Mouse (Mus musculus) stomach, embryonic 14.5 days (tissue): ENCODE results near the gene Ears2. TPM values are rescaled to one million over a fixed set of nuclear protein-coding genes. Genes with fewer than 3 reads are reported as not detected.

ENCODE experiments used
- ATAC-seq: fragments of 200-750 bp; cut with Nextera tagmentation; 2 replicates; pipeline ENCODE4 v1.8.0; 2017; ENCODE audit warnings: low read depth, moderate TSS enrichment; ENCODE audit not compliant: insufficient number of reproducible peaks, insufficient read depth, low FRiP score
- H3K27ac ChIP-seq: fragments of 300-500 bp; sonication (generic); 2 replicates; pipeline ENCODE4 v1.5.1; 2014; ENCODE audit warnings: mild to moderate bottlenecking, low read length, moderate library complexity, mixed read lengths
- H3K27me3 ChIP-seq: fragments of 300-500 bp; sonication (generic); 2 replicates; pipeline ENCODE4 v1.6.1; 2014; ENCODE audit warnings: low read length, control low read depth, mixed read lengths; ENCODE audit not compliant: control insufficient read depth, insufficient read depth
- H3K36me3 ChIP-seq: fragments of 300-500 bp; sonication (generic); 2 replicates; pipeline ENCODE4 v1.6.1; 2014; ENCODE audit warnings: mild to moderate bottlenecking, control low read depth, low read length, moderate library complexity, mixed read lengths; ENCODE audit not compliant: control insufficient read depth, insufficient read depth
- H3K4me1 ChIP-seq: fragments of 300-500 bp; sonication (generic); 2 replicates; pipeline ENCODE4 v1.6.1; 2014; ENCODE audit warnings: low read length, control low read depth, mixed read lengths; ENCODE audit not compliant: control insufficient read depth, insufficient read depth
- H3K4me2 ChIP-seq: fragments of 300-500 bp; sonication (generic); replicated peaks from 2 replicates; pipeline ENCODE4 v1.6.1; 2014; ENCODE audit warnings: low read depth, low read length, control low read depth
- H3K4me3 ChIP-seq: fragments of 300-500 bp; sonication (generic); 2 replicates; pipeline ENCODE4 v1.5.1; 2014; ENCODE audit warnings: low read depth, low read length, control low read depth
- H3K9ac ChIP-seq: fragments of 300-500 bp; sonication (generic); replicated peaks from 2 replicates; pipeline ENCODE4 v1.6.1; 2014; ENCODE audit warnings: low read depth, mild to moderate bottlenecking, control low read depth, low read length, moderate library complexity, mixed read lengths
- H3K9me3 ChIP-seq: fragments of 300-500 bp; sonication (generic); 2 replicates; pipeline ENCODE4 v1.6.1; 2016; ENCODE audit warnings: low read depth, low read length, control low read depth; ENCODE audit not compliant: control insufficient read depth
- WGBS: fragments of 180-500 bp; shearing (Covaris S2); extraction: QIAGEN DNeasy Blood & Tissue Kit; methylation state at CpG from one replicate; pipeline ENCODE4 v1.1.7; 2014; 5-methylcytosine and 5-hydroxymethylcytosine counted together
- polyA plus RNA-seq: library from polyadenylated mRNA; unstranded; fragments of >200 nt; fragmentation: Nextera tagmentation; extraction: Ambion mirVana; gene quantifications from 2 replicates; pipeline ENCODE4 v1.2.1, GENCODE M21; 2014

Ears2 gene
- polyA plus RNA-seq, 1 experiment from 2014 or later, result 18.7 TPM

- Histone ChIP-seq H3K4me2 (no peak overlapping the region), H3K36me3 (peaks cover 29% of the 10 kb centered on the region), H3K4me3 (no peak overlapping the region), H3K27ac (no peak overlapping the region), H3K9ac (no peak overlapping the region), H3K4me1 (peaks cover 16% of the 10 kb centered on the region), H3K9me3 (no peaks in the 10 kb centered on the region), H3K27me3 (no peaks in the 10 kb centered on the region)
- 94% methylated on average over 4 of the region's 4 CpGs for WGBS
- ATAC-seq, result no peak
Measured at GRCm38 (mm10) chr7:122012370-122012769, 54.7 kb downstream of the Ears2 start.

DNA sequence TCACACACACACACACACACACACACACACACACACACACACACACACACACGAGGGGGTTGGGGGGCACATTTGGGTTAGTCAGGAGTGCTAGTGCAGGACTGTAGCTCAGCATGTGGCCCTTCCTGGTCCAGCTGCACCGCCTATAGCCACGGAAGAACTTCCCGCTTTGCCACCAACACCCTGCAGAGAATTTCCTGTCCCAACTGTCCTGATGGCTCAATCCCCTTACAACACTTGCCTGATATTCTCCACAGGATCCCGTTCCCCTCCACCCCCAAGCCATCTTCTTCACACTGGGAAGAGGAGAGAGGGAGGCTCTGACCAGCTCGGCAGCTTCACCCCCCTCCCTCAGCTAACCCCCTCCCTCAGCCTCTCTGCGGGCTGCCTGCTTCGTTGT lies 66.7 kb downstream of the Ears2 start:
- peaks cover 58% of the 10 kb centered on the region for H3K36me3 ChIP-seq
- no peaks in the 10 kb centered on the region for H3K27me3 ChIP-seq
- no peak for ATAC-seq
- no peak overlapping the region for H3K4me3 ChIP-seq
- H3K27ac ChIP-seq, result no peak overlapping the region
- H3K4me1 ChIP-seq, result no peaks in the 10 kb centered on the region
- H3K4me2 ChIP-seq, result no peak overlapping the region
- H3K9ac ChIP-seq, result no peak overlapping the region
- H3K9me3 ChIP-seq, result no peaks in the 10 kb centered on the region
- WGBS, result 79% methylated on average over 8 of the region's 8 CpGs

- H3K36me3 ChIP-seq, result peaks cover 61% of the 10 kb centered on the region
- no peaks in the 10 kb centered on the region for H3K27me3 ChIP-seq
- H3K4me3 ChIP-seq, result no peak overlapping the region
- no peak overlapping the region for H3K27ac ChIP-seq
- whole genome bisulfite sequencing, result 91% methylated on average over 5 of the region's 5 CpGs
- no peaks in the 10 kb centered on the region for H3K9me3 ChIP-seq
- H3K4me2 ChIP-seq, result no peak overlapping the region
- H3K4me1 ChIP-seq, result no peaks in the 10 kb centered on the region
- ATAC-seq, result no peak
- no peak overlapping the region for H3K9ac ChIP-seq
Measured at GRCm38 (mm10) chr7:121995961-121996360, 71.1 kb downstream of the Ears2 start.

Other genes starting within 250 kb of the Ears2 start
- gene Scnn1b, start 202.2 kb downstream of the Ears2 start, polyA plus RNA-seq, result 0.42 and 0.51 TPM in 2 replicates
- 20.5 and 22.5 TPM in 2 replicates for gene Cog7, start 85.6 kb downstream of the Ears2 start, polyA plus RNA-seq
- gene Gga2, start 46.0 kb downstream of the Ears2 start, polyA plus RNA-seq, result 48.2 and 57.7 TPM in 2 replicates
- gene Ubfd1, start 88 bp downstream of the Ears2 start, polyA plus RNA-seq, result 77.5 and 86.2 TPM in 2 replicates
- 623 and 627 TPM in 2 replicates for gene Ndufab1, start 34.6 kb upstream of the Ears2 start, polyA plus RNA-seq
- gene Palb2, start 65.7 kb upstream of the Ears2 start, polyA plus RNA-seq, result 19.9 and 20.0 TPM in 2 replicates
- 129 and 133 TPM in 2 replicates for gene Dctn5, start 65.8 kb upstream of the Ears2 start, polyA plus RNA-seq
- 91.2 and 92.3 TPM in 2 replicates for gene Plk1, start 92.2 kb upstream of the Ears2 start, polyA plus RNA-seq
- 12.8 and 13.3 TPM in 2 replicates for gene Ern2, start 118.9 kb upstream of the Ears2 start, polyA plus RNA-seq
- gene Chp2, start 152.2 kb upstream of the Ears2 start, polyA plus RNA-seq, result not detected in 2 replicates
- 18.3 and 18.4 TPM in 2 replicates for gene Prkcb, start 221.5 kb upstream of the Ears2 start, polyA plus RNA-seq